Mouse (Mus musculus) mature B cell (primary cell): Measurements from ENCODE around the gene Xylt1.

Source experiments
- in situ Hi-C: fragments of 300-500 bp; cut with MboI; formaldehyde crosslinking; loops from 2 replicates; pipeline ENCODE4 v1.14.3; 2019

Xylt1 gene

GRCm38 (mm10) chr7:117510113-117510512 is 129.3 kb downstream of the Xylt1 start:
- in situ Hi-C loops = no loop called here

GRCm38 (mm10) chr7:117512301-117512700 is 131.5 kb downstream of the Xylt1 start:
- in situ Hi-C loops = no loop called here

GRCm38 (mm10) chr7:117515794-117516193 is 135.0 kb downstream of the Xylt1 start:
- in situ Hi-C loops = no loop called here

GRCm38 (mm10) chr7:117516896-117517295 is 136.1 kb downstream of the Xylt1 start:
- in situ Hi-C loops = no loop called here

- in situ Hi-C loops = no loop called here
These were observed 140.6 kb downstream of the Xylt1 start for GRCm38 (mm10) chr7:117521369-117521768.

- in situ Hi-C loops = no loop called here
These were observed 141.4 kb downstream of the Xylt1 start for GRCm38 (mm10) chr7:117522092-117522635.

GRCm38 (mm10) chr7:117524430-117525214 is 143.8 kb downstream of the Xylt1 start:
- in situ Hi-C loops = no loop called here

- in situ Hi-C loops = no loop called here
These were observed 144.9 kb downstream of the Xylt1 start for GRCm38 (mm10) chr7:117525678-117526077.

- in situ Hi-C loops = no loop called here
These were observed 145.8 kb downstream of the Xylt1 start for GRCm38 (mm10) chr7:117526570-117526969.

- in situ Hi-C loops = no loop called here
These were observed 149.2 kb downstream of the Xylt1 start for GRCm38 (mm10) chr7:117529787-117530655.

- in situ Hi-C loops = no loop called here
These were observed 151.9 kb downstream of the Xylt1 start for GRCm38 (mm10) chr7:117532651-117533050.

GRCm38 (mm10) chr7:117533164-117533563 is 152.4 kb downstream of the Xylt1 start:
- in situ Hi-C loops = no loop called here

GRCm38 (mm10) chr7:117539931-117540330 is 159.2 kb downstream of the Xylt1 start:
- in situ Hi-C loops = no loop called here

- in situ Hi-C loops = no loop called here
These were observed 159.6 kb downstream of the Xylt1 start for GRCm38 (mm10) chr7:117540413-117540812.

- in situ Hi-C loops = no loop called here
These were observed 160.3 kb downstream of the Xylt1 start for GRCm38 (mm10) chr7:117541056-117541455.

- in situ Hi-C loops = no loop called here
These were observed 160.9 kb downstream of the Xylt1 start for GRCm38 (mm10) chr7:117541681-117542080.

GRCm38 (mm10) chr7:117543041-117543440 is 162.3 kb downstream of the Xylt1 start:
- in situ Hi-C loops = no loop called here

- in situ Hi-C loops = no loop called here
These were observed 163.3 kb downstream of the Xylt1 start for GRCm38 (mm10) chr7:117544126-117544525.

GRCm38 (mm10) chr7:117548301-117548700 is 167.5 kb downstream of the Xylt1 start:
- in situ Hi-C loops = no loop called here

- in situ Hi-C loops = no loop called here
These were observed 170.3 kb downstream of the Xylt1 start for GRCm38 (mm10) chr7:117550916-117551549.

GRCm38 (mm10) chr7:117553228-117553627 is 172.4 kb downstream of the Xylt1 start:
- in situ Hi-C loops = no loop called here

- in situ Hi-C loops = no loop called here
These were observed 175.0 kb downstream of the Xylt1 start for GRCm38 (mm10) chr7:117555735-117556134.
